Mouse (Mus musculus) midbrain, embryonic 14.5 days (tissue): ENCODE data around the gene Dclk1. TPM values are rescaled to one million over a fixed set of nuclear protein-coding genes. Genes with fewer than 3 reads are reported as not detected.
A peak's percentile ranks its signal among the peaks of the same experiment; 100 is the strongest.

Source experiments
- ATAC-seq: fragments of 200-750 bp; cut with Nextera tagmentation; 2 replicates; pipeline ENCODE4 v1.8.0; 2017; ENCODE audit warnings: moderate number of reproducible peaks, moderate library complexity; ENCODE audit not compliant: low FRiP score, low TSS enrichment
- DNase-seq: peaks from one replicate; pipeline ENCODE4 v3.0.0-alpha.2; 2015
- H3K27ac ChIP-seq: fragments of 300-500 bp; sonication (generic); replicated peaks from 2 replicates; pipeline ENCODE4 v1.5.1; 2014; ENCODE audit warnings: mild to moderate bottlenecking, low read depth, low read length, moderate library complexity
- H3K27me3 ChIP-seq: fragments of 300-500 bp; sonication (generic); 2 replicates; pipeline ENCODE4 v1.6.1; 2014; ENCODE audit warnings: low read length, control low read depth, mixed read lengths; ENCODE audit not compliant: control insufficient read depth, insufficient read depth
- H3K36me3 ChIP-seq: fragments of 300-500 bp; sonication (generic); 2 replicates; pipeline ENCODE4 v1.6.1; 2014; ENCODE audit warnings: low read length, control low read depth; ENCODE audit not compliant: control insufficient read depth, insufficient read depth
- H3K4me1 ChIP-seq: fragments of 300-500 bp; sonication (generic); 2 replicates; pipeline ENCODE4 v1.6.1; 2014; ENCODE audit warnings: mild to moderate bottlenecking, antibody characterized with exemption, low read length, control low read depth; ENCODE audit not compliant: control insufficient read depth, insufficient read depth
- H3K4me2 ChIP-seq: fragments of 300-500 bp; sonication (generic); 2 replicates; pipeline ENCODE4 v1.6.1; 2014; ENCODE audit warnings: mild to moderate bottlenecking, low read length, moderate library complexity
- H3K4me3 ChIP-seq: fragments of 300-500 bp; sonication (generic); replicated peaks from 2 replicates; pipeline ENCODE4 v1.5.1; 2014; ENCODE audit warnings: low read depth, low read length
- H3K9ac ChIP-seq: fragments of 300-500 bp; sonication (generic); replicated peaks from 2 replicates; pipeline ENCODE4 v1.6.1; 2014; ENCODE audit warnings: mild to moderate bottlenecking, low read length, moderate library complexity
- H3K9me3 ChIP-seq: fragments of 300-500 bp; sonication (generic); 2 replicates; pipeline ENCODE4 v1.6.1; 2016; ENCODE audit warnings: low read length, control low read depth, mixed read lengths; ENCODE audit not compliant: control insufficient read depth
- WGBS: fragments of 180-500 bp; shearing (Covaris S2); extraction: QIAGEN DNeasy Blood & Tissue Kit; methylation state at CpG from one replicate; pipeline ENCODE4 v1.1.7; 2014; 5-methylcytosine and 5-hydroxymethylcytosine counted together
- polyA plus RNA-seq: library from polyadenylated mRNA; unstranded; fragments of >200 nt; fragmentation: Nextera tagmentation; extraction: Ambion mirVana; gene quantifications from 2 replicates; pipeline ENCODE4 v1.2.1, GENCODE M21; 2014

Gene Dclk1
- polyA plus RNA-seq, 1 experiment from 2014 or later: 323 TPM

DNA sequence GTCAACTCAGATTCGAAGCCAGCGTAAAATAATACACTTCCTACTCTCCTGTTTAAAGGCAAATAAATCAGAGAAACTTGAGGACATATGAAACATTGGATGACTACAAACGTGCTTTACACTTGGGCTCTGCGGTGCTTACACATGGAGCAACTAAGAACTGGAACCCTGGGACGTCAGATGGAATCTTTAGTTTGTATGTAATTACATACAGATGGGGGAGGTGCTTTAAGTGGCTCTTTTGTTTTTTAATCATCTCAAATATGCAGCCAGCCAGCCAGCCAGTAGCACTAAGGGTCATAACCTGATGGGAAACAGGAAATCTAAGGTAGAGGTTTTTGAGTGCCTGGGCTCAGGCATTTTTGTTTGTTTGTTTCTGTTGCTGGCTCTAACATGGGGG is 295.6 kb downstream of the Dclk1 start:
- Histone ChIP-seq H3K27me3 (no peaks in the 10 kb centered on the region), H3K36me3 (peaks cover 14% of the 10 kb centered on the region), H3K4me2 (no peak overlapping the region), H3K9ac (no peak overlapping the region), H3K4me3 (no peak overlapping the region), H3K9me3 (no peaks in the 10 kb centered on the region), H3K4me1 (peaks cover 6% of the 10 kb centered on the region; the same call in 1 of the 2 replicates), H3K27ac (no peak overlapping the region)
- 73% methylated on average over 5 of the region's 5 CpGs for WGBS
- ATAC-seq (no peak), DNase-seq (no peak)

DNA sequence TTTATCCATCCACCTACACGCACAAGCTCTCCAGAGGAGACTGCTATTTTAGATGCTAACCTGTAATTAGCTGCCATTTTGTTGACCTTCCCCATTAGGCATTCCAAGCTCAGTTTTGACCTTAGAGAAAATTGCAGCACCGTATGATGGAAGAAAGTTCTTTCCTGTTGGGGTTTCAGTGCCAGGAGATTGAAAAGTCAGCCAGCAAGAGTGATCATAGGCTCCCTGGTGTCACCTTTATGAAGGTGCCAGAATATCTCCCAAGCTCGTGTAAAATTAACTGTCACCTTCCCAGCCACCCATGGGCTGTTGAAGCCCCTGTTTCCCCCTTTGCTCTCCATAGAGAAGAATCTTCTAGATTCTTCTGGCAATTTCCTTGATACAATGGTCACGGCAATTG is 297.2 kb downstream of the Dclk1 start:
- Histone ChIP-seq H3K9ac (no peak overlapping the region), H3K4me3 (no peak overlapping the region), H3K4me2 (no peak overlapping the region), H3K4me1 (peaks cover 23% of the 10 kb centered on the region), H3K9me3 (no peaks in the 10 kb centered on the region), H3K27me3 (no peaks in the 10 kb centered on the region), H3K36me3 (peaks cover 9% of the 10 kb centered on the region), H3K27ac (no peak overlapping the region; the same call in 1 of the 2 replicates)
- WGBS: 73% methylated on average over 4 of the region's 4 CpGs
- ATAC-seq (no peak), DNase-seq (no peak)

DNA sequence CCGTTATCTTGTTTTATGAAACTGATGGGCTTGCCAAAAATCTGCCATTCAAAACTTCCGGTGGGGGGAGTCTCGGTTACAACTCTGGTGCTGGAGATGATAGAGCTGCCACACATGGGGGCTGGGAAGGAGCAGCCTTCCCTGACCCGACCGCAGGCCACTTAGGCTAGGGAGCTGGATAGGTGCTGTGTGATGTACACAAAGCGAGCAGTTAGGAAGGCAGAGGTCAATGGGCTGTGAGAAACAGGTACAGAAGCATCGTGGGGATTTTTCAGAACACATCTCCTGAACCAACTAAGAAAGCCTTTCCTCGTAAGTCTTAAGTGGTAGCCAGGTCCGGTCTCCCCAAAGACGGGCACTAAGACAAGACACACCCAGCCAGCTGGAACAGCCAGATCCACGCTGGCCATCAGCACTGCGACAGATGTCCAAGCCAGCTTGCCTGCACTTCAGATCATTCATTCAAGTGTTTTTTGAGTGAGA is 297.7 kb downstream of the Dclk1 start:
- DNase-seq: no peak
- no peak overlapping the region for H3K9ac ChIP-seq
- H3K27ac ChIP-seq: no peak overlapping the region
- no peaks in the 10 kb centered on the region for H3K9me3 ChIP-seq
- no peak for ATAC-seq
- peaks cover 24% of the 10 kb centered on the region for H3K4me1 ChIP-seq
- no peaks in the 10 kb centered on the region for H3K27me3 ChIP-seq
- no peak overlapping the region for H3K4me3 ChIP-seq
- no peak overlapping the region for H3K4me2 ChIP-seq
- peaks cover 5% of the 10 kb centered on the region for H3K36me3 ChIP-seq
- WGBS: 84% methylated on average over 12 of the region's 12 CpGs

DNA sequence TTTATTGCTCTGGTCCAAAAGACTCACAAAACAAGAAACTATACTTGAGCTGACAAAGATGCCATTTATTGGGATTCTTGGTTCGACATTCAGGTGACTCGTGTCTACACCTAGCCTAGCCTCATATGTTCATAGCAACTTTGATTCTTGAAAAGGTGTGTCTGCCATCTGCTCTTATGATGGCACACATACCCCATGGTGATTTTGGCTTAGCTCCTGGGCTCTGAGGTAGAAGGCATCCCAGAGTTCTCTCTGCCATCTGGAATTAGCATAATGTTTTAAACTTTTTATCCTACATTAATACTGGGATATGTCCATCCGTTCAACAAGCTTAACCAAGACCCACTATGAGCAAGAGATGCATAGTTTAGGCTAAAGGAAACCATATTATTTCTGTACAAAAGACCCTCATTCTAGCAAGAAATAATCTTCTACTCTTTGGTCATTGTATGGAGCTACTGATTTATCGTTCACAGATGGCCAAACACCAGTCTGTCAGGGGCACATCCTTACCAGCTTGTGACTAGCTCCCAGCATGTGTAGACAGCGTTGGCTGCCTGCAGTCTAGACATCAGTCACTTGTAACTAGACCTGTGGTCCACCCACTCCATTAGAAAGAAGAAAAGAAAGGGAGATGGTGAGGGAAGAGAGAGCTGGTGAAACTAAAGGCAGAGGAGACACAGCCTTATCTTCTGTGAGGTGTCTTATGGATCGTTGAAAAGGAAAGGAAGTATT is 298.4 kb downstream of the Dclk1 start:
- no peaks in the 10 kb centered on the region for H3K9me3 ChIP-seq
- no peaks in the 10 kb centered on the region for H3K27me3 ChIP-seq
- peaks cover 24% of the 10 kb centered on the region for H3K4me1 ChIP-seq
- WGBS: 90% methylated on average over 6 of the region's 6 CpGs
- no peak overlapping the region for H3K4me2 ChIP-seq
- H3K4me3 ChIP-seq: no peak overlapping the region
- DNase-seq (no peak), ATAC-seq (no peak)
- no peak overlapping the region for H3K27ac ChIP-seq
- H3K9ac ChIP-seq: no peak overlapping the region
- no peaks in the 10 kb centered on the region for H3K36me3 ChIP-seq

DNA sequence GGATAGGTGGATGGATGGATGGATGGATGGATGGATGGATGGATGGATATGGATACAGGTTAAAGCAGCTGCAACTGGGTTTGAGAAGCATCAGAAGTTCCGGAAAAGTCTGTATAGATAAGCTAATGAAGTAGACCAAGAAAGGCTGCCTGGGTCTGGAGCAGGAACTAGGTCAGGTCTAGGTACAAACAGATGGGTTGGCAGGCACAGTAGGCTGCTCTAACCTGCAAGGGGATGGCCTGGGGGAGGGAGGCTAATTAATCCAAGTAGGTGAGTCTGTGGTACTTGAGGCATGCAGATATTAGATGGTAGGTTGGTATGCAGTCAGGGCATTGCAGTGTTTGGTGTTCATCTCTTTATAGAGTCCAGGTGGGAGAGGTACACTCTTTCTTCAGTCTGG is 299.6 kb downstream of the Dclk1 start:
- no peak overlapping the region for H3K9ac ChIP-seq

DNA sequence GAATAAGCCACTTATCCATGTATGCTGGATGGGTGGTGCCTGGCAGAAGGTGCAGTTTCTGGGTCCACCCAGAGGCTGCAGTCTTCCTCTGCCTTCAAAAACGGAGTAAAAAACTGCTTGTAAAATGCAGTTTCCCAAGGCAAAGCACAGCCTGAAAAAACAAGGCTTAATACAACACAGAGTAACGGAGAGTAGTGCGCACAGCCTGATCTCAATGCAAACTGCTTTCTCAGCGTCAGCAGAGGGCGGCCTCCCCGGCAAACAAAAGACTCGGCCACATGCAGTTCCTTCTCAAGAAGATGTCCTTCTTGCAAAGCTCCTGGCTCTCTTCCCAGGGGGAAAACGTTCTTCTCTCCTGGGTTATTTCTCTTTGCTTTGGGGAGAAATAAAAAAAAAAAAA is 300.1 kb downstream of the Dclk1 start:
- ATAC-seq (peak; percentile 52), DNase-seq (peak; percentile 86)
- Histone ChIP-seq H3K4me2 (peak overlapping the region; percentile 20), H3K9ac (no peak overlapping the region; the same call in 1 of the 2 replicates), H3K4me1 (peaks cover 24% of the 10 kb centered on the region), H3K36me3 (no peaks in the 10 kb centered on the region), H3K4me3 (no peak overlapping the region), H3K27ac (peak overlapping the region; percentile 79), H3K9me3 (no peaks in the 10 kb centered on the region), H3K27me3 (no peaks in the 10 kb centered on the region)
- WGBS: under 1% methylated on average over 8 of the region's 8 CpGs

More for the DNA sequence above, 299.6 kb downstream of the Dclk1 start:
- Histone ChIP-seq H3K36me3 (no peaks in the 10 kb centered on the region), H3K4me2 (no peak overlapping the region; the same call in 1 of the 2 replicates), H3K4me1 (peaks cover 24% of the 10 kb centered on the region), H3K9me3 (no peaks in the 10 kb centered on the region), H3K27me3 (no peaks in the 10 kb centered on the region), H3K4me3 (no peak overlapping the region), H3K27ac (peak overlapping the region; percentile 79)
- 93% methylated on average over 1 of the region's 1 CpGs for WGBS
- peak; percentile 5; the same call in 1 of the 2 replicates for ATAC-seq
- DNase-seq: no peak

DNA sequence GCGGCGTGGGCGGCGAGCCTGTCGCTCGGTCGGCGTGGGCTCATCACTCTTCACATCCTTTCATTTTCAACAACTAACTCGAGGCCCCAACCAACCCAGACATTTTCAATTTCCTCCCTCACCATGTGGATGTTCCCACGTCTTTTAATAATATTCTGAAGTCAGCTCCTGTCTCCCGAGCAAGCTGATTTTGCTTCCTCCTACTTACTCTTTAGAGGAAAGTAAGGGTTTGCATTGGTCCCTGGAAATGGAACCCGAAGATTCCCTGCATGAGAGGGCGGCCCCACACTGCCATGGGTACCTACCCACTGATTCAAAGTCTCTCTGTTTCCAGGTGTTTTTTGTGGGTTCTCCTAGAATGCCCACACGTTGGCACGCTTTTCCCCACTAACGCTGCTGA is 300.8 kb downstream of the Dclk1 start:
- H3K36me3 ChIP-seq: no peaks in the 10 kb centered on the region
- peaks cover 24% of the 10 kb centered on the region for H3K4me1 ChIP-seq
- H3K9ac ChIP-seq: no peak overlapping the region; the same call in 1 of the 2 replicates
- ATAC-seq (no peak), DNase-seq (no peak)
- H3K9me3 ChIP-seq: no peaks in the 10 kb centered on the region
- H3K27ac ChIP-seq: peak overlapping the region; percentile 79
- no peak overlapping the region for H3K4me3 ChIP-seq
- 85% methylated on average over 16 of the region's 16 CpGs for WGBS
- H3K27me3 ChIP-seq: no peaks in the 10 kb centered on the region
- H3K4me2 ChIP-seq: peak overlapping the region; percentile 20

DNA sequence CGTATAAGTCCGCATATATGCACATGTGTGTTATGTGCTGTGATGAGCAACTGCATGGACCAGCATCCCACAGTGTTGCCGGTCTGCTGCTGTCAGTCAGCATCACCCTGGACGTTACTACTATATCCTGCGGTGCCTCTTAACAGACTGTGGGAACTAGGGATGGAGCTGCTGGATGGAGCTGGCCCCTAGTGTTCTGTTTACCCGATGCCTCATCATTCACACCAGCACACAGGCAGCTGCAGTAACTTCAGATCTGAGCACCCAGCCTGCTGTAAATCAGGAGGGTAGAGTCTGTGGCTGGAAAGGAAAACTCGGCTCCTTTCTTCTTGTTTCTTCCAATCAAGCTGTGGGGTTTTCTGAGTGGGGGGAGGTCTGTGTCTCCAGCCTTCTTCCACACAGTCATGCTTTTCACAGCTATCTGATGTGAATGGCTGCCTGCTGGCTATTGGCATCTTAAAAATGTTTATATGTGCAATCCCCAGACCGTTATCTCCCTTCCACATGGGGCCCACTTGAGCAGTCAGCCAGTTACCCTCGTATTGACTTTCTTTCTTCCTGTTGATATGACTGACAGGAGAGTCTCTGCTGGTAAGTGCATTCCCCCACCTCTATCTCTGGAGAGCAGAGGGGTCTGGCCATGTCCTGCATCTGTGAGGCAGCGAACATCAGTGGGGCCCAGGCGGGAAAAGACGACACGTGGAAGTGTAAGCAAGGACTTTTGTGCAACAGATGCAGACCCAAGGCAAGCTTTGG is 301.9 kb downstream of the Dclk1 start:
- no peak for ATAC-seq
- H3K4me3 ChIP-seq: no peak overlapping the region
- H3K9me3 ChIP-seq: no peaks in the 10 kb centered on the region
- no peaks in the 10 kb centered on the region for H3K36me3 ChIP-seq
- H3K27ac ChIP-seq: peak overlapping the region; percentile 60; the same call in 1 of the 2 replicates
- peaks cover 24% of the 10 kb centered on the region for H3K4me1 ChIP-seq
- H3K4me2 ChIP-seq: no peak overlapping the region
- H3K27me3 ChIP-seq: no peaks in the 10 kb centered on the region
- 64% methylated on average over 13 of the region's 13 CpGs for WGBS
- DNase-seq: no peak
- no peak overlapping the region for H3K9ac ChIP-seq
